Mouse (Mus musculus): ENCODE measurements at regions not wholly inside any gene's neighbourhood (a gene's known extent, or its start where the extent isn't known, plus 50 kb on each side); places are given as distances from the start of the nearest gene placed in this dataset.

GRCm38 (mm10) chr16:31601278-31601677, 62.0 kb upstream of the Dlg1 start:
- no peak for TF ChIP-seq CTCF (IDR thresholded peaks at IDR 0.05)
- no peak for TF ChIP-seq POLR2A (IDR thresholded peaks at IDR 0.05; ENCODE audit: insufficient read depth, low read depth, low read length)

Data from heart, adult 2 months (tissue).